Mouse (Mus musculus): ENCODE data around the gene Tmem189. TPM values are rescaled to one million over a fixed set of nuclear protein-coding genes. Genes with fewer than 3 reads are reported as not detected.

The Tmem189 gene
- polyA plus RNA-seq, 1 experiment from 2014 or later: 47.3 TPM

DNA sequence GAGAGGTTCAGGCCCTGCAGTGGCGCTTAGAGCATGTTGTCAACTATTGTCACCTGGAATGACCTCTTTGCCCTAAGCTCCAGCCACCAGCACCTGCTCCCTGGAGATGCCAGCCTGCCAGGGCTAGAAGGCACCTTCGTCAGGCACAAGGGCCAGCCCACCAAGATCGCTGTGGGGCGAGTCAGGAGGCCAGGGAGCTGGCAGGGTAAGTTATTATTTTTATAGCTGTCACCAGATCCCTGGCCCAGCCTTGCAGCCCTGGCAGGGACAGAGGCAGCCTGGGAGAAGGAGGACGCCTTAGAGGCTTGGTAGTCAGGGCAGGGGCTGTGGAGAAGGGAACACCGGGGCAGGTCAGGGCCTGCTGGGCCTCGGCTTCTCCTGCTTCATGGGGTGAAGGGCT, 6.5 kb upstream of the Tmem189 start:
- H3K9ac ChIP-seq: no peak overlapping the region

DNA sequence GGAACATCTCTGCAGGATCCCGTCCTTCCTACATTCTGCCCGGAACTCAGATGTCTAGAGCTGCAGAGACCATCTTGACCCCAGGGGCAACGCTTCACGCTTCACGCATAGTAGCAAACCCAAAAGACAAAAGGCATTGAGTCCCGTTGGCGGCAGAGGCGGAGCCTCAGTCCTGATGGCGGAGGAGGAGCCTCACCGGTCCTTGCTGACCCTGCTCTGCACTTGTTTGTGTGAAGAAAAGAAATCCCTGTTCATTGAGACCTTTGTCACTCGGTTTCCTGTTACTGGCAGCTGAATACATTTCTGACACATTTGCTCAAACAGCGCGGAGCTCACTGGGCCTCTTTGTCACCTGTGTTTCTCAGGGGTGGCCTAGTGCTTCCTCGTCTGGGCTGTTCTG, 5.9 kb upstream of the Tmem189 start:
- Histone ChIP-seq H3K36me3 (no peaks in the 10 kb centered on the region), H3K27me3 (no peaks in the 10 kb centered on the region), H3K27ac (no peak overlapping the region), H3K9ac (no peak overlapping the region), H3K4me2 (no peak overlapping the region), H3K4me3 (replicated peaks) (no peak overlapping the region), H3K4me1 (peaks cover 29% of the 10 kb centered on the region), H3K9me3 (replicated peaks) (0 out of 2 replicates have a peak, but pooled peaks cover 5% of the 10 kb centered on the region)
- no peak for ATAC-seq (replicated peaks; ENCODE audit: low FRiP score)
- 83% methylated on average over 14 of the region's 14 CpGs for whole genome bisulfite sequencing

More for the DNA sequence above, 6.5 kb upstream of the Tmem189 start:
- 58% methylated on average over 7 of the region's 7 CpGs for WGBS
- 0 out of 2 replicates have a peak, but pooled peaks cover 5% of the 10 kb centered on the region for H3K9me3 ChIP-seq (replicated peaks)
- no peaks in the 10 kb centered on the region for H3K36me3 ChIP-seq
- no peaks in the 10 kb centered on the region for H3K27me3 ChIP-seq
- H3K4me3 ChIP-seq (replicated peaks): no peak overlapping the region
- no peak overlapping the region for H3K4me2 ChIP-seq
- no peak overlapping the region for H3K27ac ChIP-seq
- peaks cover 22% of the 10 kb centered on the region for H3K4me1 ChIP-seq
- ATAC-seq (replicated peaks; ENCODE audit: low FRiP score): no peak

DNA sequence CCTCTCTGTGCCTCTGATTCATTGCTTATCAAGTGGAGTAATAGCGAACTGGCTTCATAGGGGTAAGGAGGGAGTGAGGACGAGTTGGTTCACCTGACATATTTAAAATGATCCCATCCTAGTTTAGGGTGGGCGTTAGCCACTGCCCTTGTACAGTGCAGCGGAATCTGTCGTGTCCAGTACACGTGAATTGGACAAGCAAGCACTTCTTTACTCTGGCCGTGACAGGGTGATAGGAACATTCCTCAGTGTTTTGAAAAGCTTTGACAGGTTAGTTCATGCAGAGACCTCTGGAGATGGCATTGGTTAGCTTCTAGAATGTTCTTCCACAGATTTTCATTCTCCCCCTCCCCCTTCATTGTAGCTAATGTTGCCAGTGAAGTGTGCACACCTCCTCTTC, 5.3 kb upstream of the Tmem189 start:
- no peak for ATAC-seq (replicated peaks; ENCODE audit: low FRiP score)
- Histone ChIP-seq H3K36me3 (no peaks in the 10 kb centered on the region), H3K4me2 (no peak overlapping the region), H3K27ac (no peak overlapping the region), H3K9ac (no peak overlapping the region), H3K4me3 (replicated peaks) (no peak overlapping the region), H3K27me3 (peaks cover under 1% of the 10 kb centered on the region; the same call in 1 of the 2 replicates), H3K4me1 (peaks cover 32% of the 10 kb centered on the region), H3K9me3 (replicated peaks) (0 out of 2 replicates have a peak, but pooled peaks cover 5% of the 10 kb centered on the region)
- 95% methylated on average over 7 of the region's 7 CpGs for WGBS

DNA sequence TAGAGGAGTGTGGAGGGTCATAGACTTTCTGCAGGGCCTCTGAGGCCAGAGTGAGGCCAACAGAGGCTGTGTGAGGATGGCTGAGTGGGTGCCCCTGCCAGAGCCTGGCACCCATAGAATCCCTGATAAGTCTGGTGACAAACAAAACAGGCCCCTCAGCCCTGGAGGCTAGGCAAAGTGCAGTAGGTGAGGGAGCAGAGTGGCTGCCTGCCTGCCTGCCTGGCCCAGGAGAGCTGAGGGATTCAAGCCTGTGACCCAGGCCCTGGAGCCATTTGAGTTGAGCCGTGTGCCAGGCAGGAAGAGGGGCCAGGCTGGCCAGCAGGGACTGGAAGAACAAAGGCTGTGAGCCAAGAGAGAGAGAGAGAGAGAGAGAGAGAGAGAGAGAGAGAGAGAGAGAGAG, 4.6 kb upstream of the Tmem189 start:
- Histone ChIP-seq H3K9ac (no peak overlapping the region), H3K4me3 (replicated peaks) (no peak overlapping the region), H3K36me3 (no peaks in the 10 kb centered on the region), H3K4me2 (no peak overlapping the region), H3K27ac (no peak overlapping the region), H3K9me3 (replicated peaks) (0 out of 2 replicates have a peak, but pooled peaks cover 5% of the 10 kb centered on the region), H3K27me3 (peaks cover 6% of the 10 kb centered on the region; the same call in 1 of the 2 replicates), H3K4me1 (peaks cover 39% of the 10 kb centered on the region)
- WGBS: 78% methylated on average over 1 of the region's 1 CpGs
- no peak for ATAC-seq (replicated peaks; ENCODE audit: low FRiP score)

DNA sequence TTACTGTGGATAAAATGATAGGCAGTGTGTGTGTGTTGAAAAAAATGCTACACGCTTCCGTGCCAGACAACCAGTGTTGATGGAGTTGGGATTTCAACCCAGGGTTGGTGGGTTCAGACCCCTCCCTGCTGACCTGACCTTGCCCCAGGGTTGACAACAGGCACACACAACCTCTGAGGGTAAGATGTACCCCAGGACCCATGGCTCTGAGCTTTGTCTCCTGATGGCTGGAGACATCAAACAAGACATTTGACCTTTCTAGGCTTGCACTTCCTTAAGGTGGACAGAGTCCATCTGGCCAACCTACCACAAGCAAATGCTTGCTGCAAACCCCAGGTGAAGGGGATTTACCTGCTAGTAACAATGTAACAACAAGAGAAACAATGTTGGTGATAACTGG, 3.9 kb upstream of the Tmem189 start:
- Histone ChIP-seq H3K9me3 (replicated peaks) (0 out of 2 replicates have a peak, but pooled peaks cover 5% of the 10 kb centered on the region), H3K4me1 (peaks cover 43% of the 10 kb centered on the region), H3K4me3 (replicated peaks) (no peak overlapping the region), H3K9ac (no peak overlapping the region), H3K4me2 (no peak overlapping the region), H3K27me3 (peaks cover 6% of the 10 kb centered on the region; the same call in 1 of the 2 replicates), H3K36me3 (no peaks in the 10 kb centered on the region), H3K27ac (no peak overlapping the region)
- no peak for ATAC-seq (replicated peaks; ENCODE audit: low FRiP score)
- WGBS: 89% methylated on average over 2 of the region's 2 CpGs

DNA sequence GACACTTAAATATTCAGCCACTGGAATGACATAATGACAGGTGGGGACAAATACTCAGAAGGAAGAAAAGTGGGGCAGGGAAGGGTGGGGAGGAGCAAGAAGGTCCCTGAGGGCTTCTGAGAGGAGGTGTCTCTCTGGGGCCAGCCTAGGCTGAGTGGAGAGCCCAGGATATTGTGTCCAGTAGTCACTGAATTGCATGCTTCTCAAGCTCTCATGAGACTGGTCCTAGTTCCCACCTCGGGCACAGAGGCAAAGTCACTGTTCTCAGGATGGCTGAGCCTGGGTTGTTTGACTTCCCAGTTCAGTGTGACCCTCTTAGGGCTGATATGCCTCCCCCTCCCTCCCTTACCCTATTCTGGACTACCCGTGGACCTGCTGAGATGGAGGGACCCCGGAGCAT, 3.2 kb upstream of the Tmem189 start:
- Histone ChIP-seq H3K9me3 (replicated peaks) (0 out of 2 replicates have a peak, but pooled peaks cover 5% of the 10 kb centered on the region), H3K27me3 (peaks cover 8% of the 10 kb centered on the region; the same call in 1 of the 2 replicates), H3K27ac (no peak overlapping the region), H3K4me1 (peaks cover 45% of the 10 kb centered on the region), H3K4me2 (no peak overlapping the region), H3K9ac (no peak overlapping the region), H3K36me3 (no peaks in the 10 kb centered on the region), H3K4me3 (replicated peaks) (no peak overlapping the region)
- 62% methylated on average over 3 of the region's 3 CpGs for WGBS
- ATAC-seq (replicated peaks; ENCODE audit: low FRiP score): no peak

DNA sequence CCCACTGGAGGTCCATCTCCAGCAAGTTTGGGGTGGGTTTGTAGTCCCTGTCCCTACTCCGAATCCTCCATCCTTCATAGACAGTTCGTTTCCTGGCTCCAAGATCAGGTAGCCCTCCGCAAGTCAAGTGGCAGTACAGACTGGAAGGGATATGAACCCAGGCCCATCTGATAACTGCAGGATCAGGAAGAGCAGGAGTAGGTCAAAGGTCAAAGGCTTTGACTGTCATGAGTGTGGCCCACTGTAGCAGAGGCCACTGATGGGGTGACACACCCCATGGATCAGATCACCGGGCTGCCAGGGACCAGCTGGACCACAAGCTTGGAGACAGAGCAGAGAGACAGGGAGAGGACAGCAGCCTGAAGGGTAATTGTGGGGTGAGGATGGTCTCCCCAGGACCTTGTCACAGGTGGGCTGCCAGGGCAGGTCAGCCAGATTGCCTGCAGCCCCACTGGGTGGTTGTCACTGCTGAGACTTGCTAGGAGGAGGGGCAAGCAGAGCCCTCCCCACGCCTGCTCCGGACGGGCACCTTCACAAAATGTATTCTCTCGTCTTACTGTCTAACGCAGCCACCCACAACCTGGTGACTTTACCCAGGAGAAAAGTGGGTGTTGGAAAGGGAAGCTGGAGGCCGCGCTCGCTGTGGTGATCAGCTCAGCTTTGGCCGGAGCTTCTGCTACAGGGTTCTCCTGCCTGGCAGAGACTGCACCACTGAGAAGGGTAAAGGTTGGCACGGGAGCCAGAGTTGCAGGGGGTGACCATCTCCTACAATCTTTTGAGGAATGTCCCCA, 2.4 kb upstream of the Tmem189 start:
- Histone ChIP-seq H3K27ac (no peak overlapping the region), H3K27me3 (peaks cover 15% of the 10 kb centered on the region; the same call in 1 of the 2 replicates), H3K9me3 (replicated peaks) (0 out of 2 replicates have a peak, but pooled peaks cover 5% of the 10 kb centered on the region), H3K36me3 (no peaks in the 10 kb centered on the region), H3K4me3 (replicated peaks) (no peak overlapping the region), H3K9ac (no peak overlapping the region), H3K4me2 (0 out of 2 replicates have a peak overlapping the region, but pooled peaks have one; percentile 19), H3K4me1 (peaks cover 43% of the 10 kb centered on the region)
- no peak for ATAC-seq (replicated peaks; ENCODE audit: low FRiP score)
- 89% methylated on average over 14 of the region's 14 CpGs for WGBS

DNA sequence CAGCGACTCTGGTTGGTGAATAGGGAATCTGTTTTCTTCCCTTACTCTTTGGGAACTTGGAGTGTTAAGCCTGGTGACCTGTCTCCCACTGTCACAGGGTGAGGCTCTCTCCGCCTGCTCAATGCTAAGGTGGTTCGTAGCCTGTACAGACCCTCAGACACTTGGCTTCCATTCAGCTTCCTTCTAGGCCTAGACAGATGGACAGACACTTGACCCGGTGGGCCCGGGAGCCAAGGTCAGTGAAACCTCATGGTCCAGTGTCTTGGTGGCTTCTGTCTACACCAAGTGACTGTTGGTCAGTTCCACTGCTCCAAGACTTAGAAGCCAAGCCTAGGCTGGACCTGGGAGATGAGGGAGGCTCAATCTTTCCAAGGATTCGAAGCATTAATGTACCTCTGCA, 1.8 kb upstream of the Tmem189 start:
- Histone ChIP-seq H3K9me3 (replicated peaks) (0 out of 2 replicates have a peak, but pooled peaks cover 5% of the 10 kb centered on the region), H3K27me3 (peaks cover 20% of the 10 kb centered on the region), H3K4me1 (peaks cover 43% of the 10 kb centered on the region), H3K9ac (no peak overlapping the region), H3K4me3 (replicated peaks) (no peak overlapping the region), H3K27ac (no peak overlapping the region), H3K36me3 (no peaks in the 10 kb centered on the region), H3K4me2 (0 out of 2 replicates have a peak overlapping the region, but pooled peaks have one; percentile 19)
- 91% methylated on average over 6 of the region's 6 CpGs for WGBS
- no peak for ATAC-seq (replicated peaks; ENCODE audit: low FRiP score)

DNA sequence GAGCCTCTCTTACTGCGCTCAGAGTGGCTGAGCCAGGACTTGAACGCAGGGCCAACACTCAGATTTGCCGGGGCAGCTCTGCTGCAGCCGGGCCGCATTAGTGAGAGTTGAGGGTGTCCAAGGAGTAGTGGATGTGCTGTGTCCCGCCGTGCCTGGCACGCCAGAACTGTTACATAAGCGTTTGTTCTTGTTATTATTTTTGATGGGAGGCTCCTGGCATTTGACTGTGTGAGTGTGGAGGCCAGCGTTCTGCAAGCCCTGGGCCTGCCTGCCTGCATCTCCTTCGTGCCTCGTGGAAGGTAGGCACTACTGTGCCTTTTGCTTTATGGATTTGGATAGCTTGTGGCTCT, 1.3 kb upstream of the Tmem189 start:
- Histone ChIP-seq H3K9ac (no peak overlapping the region), H3K36me3 (no peaks in the 10 kb centered on the region), H3K4me2 (peak overlapping the region; percentile 99), H3K9me3 (replicated peaks) (0 out of 2 replicates have a peak, but pooled peaks cover 5% of the 10 kb centered on the region), H3K27me3 (peaks cover 22% of the 10 kb centered on the region), H3K4me1 (peaks cover 38% of the 10 kb centered on the region), H3K27ac (no peak overlapping the region), H3K4me3 (replicated peaks) (peak overlapping the region; percentile 78)
- no peak for ATAC-seq (replicated peaks; ENCODE audit: low FRiP score)
- 80% methylated on average over 12 of the region's 12 CpGs for WGBS

DNA sequence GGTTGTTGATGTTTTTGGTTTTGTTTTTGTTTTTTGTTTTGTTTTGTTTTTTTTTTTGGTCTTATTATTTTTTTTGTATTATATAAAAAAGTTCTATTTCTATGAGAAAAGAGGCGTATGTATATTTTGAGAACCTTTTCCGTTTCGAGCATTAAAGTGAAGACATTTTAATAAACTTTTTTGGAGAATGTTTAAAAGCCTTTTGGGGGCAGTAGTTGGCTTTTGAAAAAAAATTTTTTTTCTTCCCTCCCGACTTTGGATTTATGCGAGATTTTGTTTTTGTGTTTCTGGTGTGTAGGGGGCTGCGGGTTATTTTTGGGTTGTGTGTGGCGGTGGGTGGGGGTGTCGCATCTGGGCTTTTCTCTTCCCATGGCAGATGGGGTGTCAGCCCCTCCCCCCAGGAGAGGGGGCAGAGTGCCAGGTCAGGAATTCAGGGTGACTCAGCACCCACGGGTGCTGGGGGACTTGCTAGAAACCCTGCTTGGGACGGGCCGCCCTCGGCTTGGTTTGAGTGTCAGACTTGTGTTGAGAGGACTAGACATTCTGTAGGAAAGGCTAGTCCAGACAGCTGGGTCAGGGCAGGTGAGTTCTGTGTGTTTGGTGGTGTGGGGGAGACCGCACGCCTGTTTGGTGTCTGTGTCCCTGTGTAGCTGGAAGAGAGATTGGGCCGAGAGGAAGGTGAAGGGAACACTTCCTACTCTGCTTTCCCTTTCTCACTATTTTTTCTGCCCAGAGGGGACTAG, 768 bp upstream of the Tmem189 start:
- Histone ChIP-seq H3K27me3 (peaks cover 22% of the 10 kb centered on the region), H3K9me3 (replicated peaks) (0 out of 2 replicates have a peak, but pooled peaks cover 4% of the 10 kb centered on the region), H3K27ac (no peak overlapping the region), H3K4me1 (peaks cover 36% of the 10 kb centered on the region), H3K4me2 (peak overlapping the region; percentile 99), H3K9ac (peak overlapping the region; percentile 66; the same call in 1 of the 2 replicates), H3K4me3 (replicated peaks) (peak overlapping the region; percentile 78), H3K36me3 (no peaks in the 10 kb centered on the region)
- WGBS: 49% methylated on average over 15 of the region's 15 CpGs
- no peak for ATAC-seq (replicated peaks; ENCODE audit: low FRiP score)

DNA sequence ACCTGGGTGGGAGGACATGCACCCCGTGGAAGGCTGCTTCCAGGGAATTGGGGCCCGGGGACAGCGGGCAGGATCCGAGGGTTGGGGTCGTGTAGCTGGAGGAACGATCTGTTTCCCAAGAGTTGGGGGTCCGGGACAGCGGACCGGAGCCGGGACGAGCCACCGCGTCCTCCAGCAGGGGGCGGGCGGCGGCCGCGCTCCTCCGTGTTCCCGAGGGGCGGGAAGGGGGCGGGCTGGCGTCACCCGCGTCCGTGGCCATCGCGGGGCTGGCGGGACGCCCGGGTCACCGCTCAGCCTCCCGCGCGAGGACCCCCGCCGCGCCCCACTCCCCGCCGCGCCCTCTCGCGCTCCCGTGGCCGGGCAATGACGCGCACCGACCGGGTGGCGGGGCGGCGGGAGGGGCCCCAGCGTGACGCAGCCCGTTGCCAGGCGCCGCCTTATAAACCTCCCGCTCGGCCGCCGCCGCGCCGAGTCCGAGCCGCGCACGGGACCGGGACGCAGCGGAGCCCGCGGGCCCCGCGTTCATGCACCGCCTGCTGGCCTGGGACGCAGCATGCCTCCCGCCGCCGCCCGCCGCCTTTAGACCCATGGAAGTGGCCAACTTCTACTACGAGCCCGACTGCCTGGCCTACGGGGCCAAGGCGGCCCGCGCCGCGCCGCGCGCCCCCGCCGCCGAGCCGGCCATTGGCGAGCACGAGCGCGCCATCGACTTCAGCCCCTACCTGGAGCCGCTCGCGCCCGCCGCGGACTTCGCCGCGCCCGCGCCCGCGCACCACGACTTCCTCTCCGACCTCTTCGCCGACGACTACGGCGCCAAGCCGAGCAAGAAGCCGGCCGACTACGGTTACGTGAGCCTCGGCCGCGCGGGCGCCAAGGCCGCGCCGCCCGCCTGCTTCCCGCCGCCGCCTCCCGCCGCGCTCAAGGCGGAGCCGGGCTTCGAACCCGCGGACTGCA, 847 bp downstream of the Tmem189 start, which contains the start of gene Cebpb:
Cebpb (plus strand) TSS at position 418 of the 954 bp plus-strand sequence.
- Histone ChIP-seq H3K4me3 (replicated peaks) (peak within 1 kb of the TSS; percentile 78), H3K9ac (peak within 1 kb of the TSS; percentile 66), H3K36me3 (no peaks in the 10 kb centered on the region), H3K27me3 (peaks cover 25% of the 10 kb centered on the region), H3K4me1 (peaks cover 36% of the 10 kb centered on the region), H3K4me2 (peak within 1 kb of the TSS; percentile 99), H3K27ac (peak within 1 kb of the TSS; percentile 76), H3K9me3 (replicated peaks) (no peaks in the 10 kb centered on the region)
- peak; percentile 68 for ATAC-seq (replicated peaks; ENCODE audit: low FRiP score)
- under 1% methylated on average over 127 of the region's 147 CpGs for WGBS
